Mouse (Mus musculus): ENCODE measurements around the gene Fstl1.

Fstl1 gene

GRCm38 (mm10) chr16:37817986-37818385 is 41.3 kb downstream of the Fstl1 start:
- no peak for DNase-seq (ENCODE audit: extremely low spot score, low read depth, low spot score)

GRCm38 (mm10) chr16:37823949-37824348 is 47.3 kb downstream of the Fstl1 start:
- no peak for DNase-seq (ENCODE audit: extremely low spot score, low read depth, low spot score)

GRCm38 (mm10) chr16:37824778-37825505 is 48.3 kb downstream of the Fstl1 start:
- no peak for DNase-seq (ENCODE audit: extremely low spot score, low read depth, low spot score)

GRCm38 (mm10) chr16:37826286-37826685 is 49.6 kb downstream of the Fstl1 start:
- no peak for DNase-seq (ENCODE audit: extremely low spot score, low read depth, low spot score)

GRCm38 (mm10) chr16:37831041-37831440 is 54.4 kb downstream of the Fstl1 start:
- no peak for DNase-seq (ENCODE audit: extremely low spot score, low read depth, low spot score)

- DNase-seq (ENCODE audit: extremely low spot score, low read depth, low spot score): no peak
Measured at GRCm38 (mm10) chr16:37837571-37837970, 60.9 kb downstream of the Fstl1 start.

- no peak for DNase-seq (ENCODE audit: extremely low spot score, low read depth, low spot score)
Measured at GRCm38 (mm10) chr16:37842439-37842838, 65.8 kb downstream of the Fstl1 start.

- DNase-seq (ENCODE audit: extremely low spot score, low read depth, low spot score): no peak
Measured at GRCm38 (mm10) chr16:37843740-37844139, 67.1 kb downstream of the Fstl1 start.

- no peak for DNase-seq (ENCODE audit: extremely low spot score, low read depth, low spot score)
Measured at GRCm38 (mm10) chr16:37845202-37845925, 68.7 kb downstream of the Fstl1 start.

GRCm38 (mm10) chr16:37847081-37847480 is 70.4 kb downstream of the Fstl1 start:
- DNase-seq (ENCODE audit: extremely low spot score, low read depth, low spot score): no peak

GRCm38 (mm10) chr16:37851366-37851765 is 74.7 kb downstream of the Fstl1 start:
- no peak for DNase-seq (ENCODE audit: extremely low spot score, low read depth, low spot score)

GRCm38 (mm10) chr16:37853279-37853678 is 76.6 kb downstream of the Fstl1 start:
- DNase-seq (ENCODE audit: extremely low spot score, low read depth, low spot score): no peak

GRCm38 (mm10) chr16:37854054-37854453 is 77.4 kb downstream of the Fstl1 start:
- no peak for DNase-seq (ENCODE audit: extremely low spot score, low read depth, low spot score)

- DNase-seq (ENCODE audit: extremely low spot score, low read depth, low spot score): no peak
Measured at GRCm38 (mm10) chr16:37854593-37854992, 77.9 kb downstream of the Fstl1 start.

- no peak for DNase-seq (ENCODE audit: extremely low spot score, low read depth, low spot score)
Measured at GRCm38 (mm10) chr16:37855583-37855982, 78.9 kb downstream of the Fstl1 start.

GRCm38 (mm10) chr16:37856327-37856726 is 79.7 kb downstream of the Fstl1 start:
- DNase-seq (ENCODE audit: extremely low spot score, low read depth, low spot score): no peak

- DNase-seq (ENCODE audit: extremely low spot score, low read depth, low spot score): no peak
Measured at GRCm38 (mm10) chr16:37857495-37857894, 80.8 kb downstream of the Fstl1 start.

GRCm38 (mm10) chr16:37860213-37860612 is 83.5 kb downstream of the Fstl1 start:
- DNase-seq (ENCODE audit: extremely low spot score, low read depth, low spot score): no peak

GRCm38 (mm10) chr16:37861029-37861428 is 84.4 kb downstream of the Fstl1 start, which contains the start of gene Gm36028:
Gene Gm36028, minus strand, starts transcription at chr16:37861146.
- DNase-seq (ENCODE audit: extremely low spot score, low read depth, low spot score): no peak

GRCm38 (mm10) chr16:37863876-37864275 is 87.2 kb downstream of the Fstl1 start:
- DNase-seq (ENCODE audit: extremely low spot score, low read depth, low spot score): no peak

GRCm38 (mm10) chr16:37865841-37866240 is 89.2 kb downstream of the Fstl1 start:
- no peak for DNase-seq (ENCODE audit: extremely low spot score, low read depth, low spot score)

- no peak for DNase-seq (ENCODE audit: extremely low spot score, low read depth, low spot score)
Measured at GRCm38 (mm10) chr16:37867791-37868505, 91.3 kb downstream of the Fstl1 start, which contains the start of gene Lrrc58. Gene Lrrc58, plus strand, starts transcription at chr16:37868389.

Measured in hindlimb bud, embryonic 11.5 days (tissue).